ENCODE assay signal across 24 mouse cellular contexts in genomic region chr12:84806726-84807125, GRCm38 (mm10). TPM values are rescaled to one million over a fixed set of nuclear protein-coding genes. Genes with fewer than 3 reads are reported as not detected.
DNase-seq lines count a peak whose midpoint lies in the region; ATAC-seq and TF ChIP-seq lines count a peak whose summit lies in the region.
"Had no signal": no experiment of that assay in that cellular context is flagged by ENCODE, and none has a peak within 500 bp of the region (broad histone marks: within the 10 kb centered on the region; RNA-seq: fewer than 3 reads in every experiment).

No protein-coding gene starts in this region.

- dilution Hi-C loops in CH12.LX (cut with MboI; ENCODE audit: extremely low pct_ligation_motif_present, extremely low pct_unique_long_range_greater_than_20kb, low sequenced_read_pairs): no loop called here

- no peaks in the 10 kb centered on the region for H3K79me2 ChIP-seq in CH12.LX (replicated peaks; ENCODE audit: control insufficient read depth, extremely low read depth, insufficient read depth, poor library complexity, severe bottlenecking)

- no peaks in the 10 kb centered on the region; the same call in 1 of the 2 replicates for H3K27me3 ChIP-seq in kidney, embryonic 16.5 days (ENCODE audit: insufficient read depth, low read length)
- no peaks in the 10 kb centered on the region for H3K27me3 ChIP-seq in CH12.LX (replicated peaks)
- H3K27me3 ChIP-seq in intestine, postnatal 0 days (replicated peaks; ENCODE audit: control insufficient read depth, insufficient read depth, low read length): no peaks in the 10 kb centered on the region
- H3K27me3 ChIP-seq: embryonic facial prominence, embryonic 13.5 days; forebrain, embryonic 12.5 days; midbrain, embryonic 15.5 days; neural tube, embryonic 12.5 days had no signal

- TF ChIP-seq CTCF in CH12.LX (conservative IDR thresholded peaks at IDR 0.05 in 1 of 2, IDR thresholded peaks at IDR 0.05 in 1 of 2; ENCODE audit: low read depth in 2 of 2, low read length in 2 of 2): no peak
- no peak for TF ChIP-seq CTCF in intestine, postnatal 0 days (IDR thresholded peaks at IDR 0.05; ENCODE audit: low read depth)

- no peak overlapping the region for H3K4me3 ChIP-seq in kidney, embryonic 16.5 days (ENCODE audit: low read length)
- H3K4me3 ChIP-seq in CH12.LX (replicated peaks in 1 of 3; ENCODE audit: low read depth in 2 of 3, low read length in 2 of 3, poor library complexity in 1 of 3): no peak overlapping the region
- H3K4me3 ChIP-seq in intestine, postnatal 0 days (ENCODE audit: low read depth, low read length): no peak overlapping the region
- H3K4me3 ChIP-seq: embryonic facial prominence, embryonic 13.5 days; erythroblast, embryonic 14.5 days; forebrain, embryonic 12.5 days; hindbrain, embryonic 13.5 days; midbrain, embryonic 15.5 days; neural tube, embryonic 12.5 days had no signal

- no peak for TF ChIP-seq EP300 in CH12.LX (IDR thresholded peaks at IDR 0.05; ENCODE audit: low read length)

- peaks cover 17% of the 10 kb centered on the region for H3K4me1 ChIP-seq in kidney, embryonic 16.5 days (ENCODE audit: insufficient read depth, low read length)
- H3K4me1 ChIP-seq in CH12.LX (ENCODE audit: control insufficient read depth in 1 of 2, insufficient read depth in 2 of 2): peaks cover 18 to 62% of the 10 kb centered on the region in 2 experiments
- peaks cover 2% of the 10 kb centered on the region; the same call in 1 of the 2 replicates for H3K4me1 ChIP-seq in intestine, postnatal 0 days (replicated peaks; ENCODE audit: control insufficient read depth, insufficient read depth, low read length)
- H3K4me1 ChIP-seq: forebrain, embryonic 12.5 days; midbrain, embryonic 15.5 days; neural tube, embryonic 12.5 days had no signal

- no peak for ATAC-seq in kidney, embryonic 16.5 days (ENCODE audit: low FRiP score, low TSS enrichment)
- 0 out of 2 replicates have a peak, but pooled peaks have one; percentile 16 for ATAC-seq in intestine, postnatal 0 days
- ATAC-seq: inflammation-experienced regulatory T-cells, adult 6 months; midbrain, embryonic 15.5 days had no signal

- H3K9me3 ChIP-seq in kidney, embryonic 16.5 days (ENCODE audit: low read length): no peaks in the 10 kb centered on the region
- H3K9me3 ChIP-seq in CH12.LX (replicated peaks; ENCODE audit: low read length): no peaks in the 10 kb centered on the region
- no peaks in the 10 kb centered on the region for H3K9me3 ChIP-seq in intestine, postnatal 0 days (ENCODE audit: control insufficient read depth)
- H3K9me3 ChIP-seq: embryonic facial prominence, embryonic 13.5 days; forebrain, embryonic 12.5 days; hindbrain, embryonic 13.5 days; midbrain, embryonic 15.5 days; neural tube, embryonic 12.5 days had no signal

- in situ Hi-C loops in CH12.LX (cut with MboI; ENCODE audit: low pct_ligation_motif_present, low pct_unique_long_range_greater_than_20kb, low sequenced_read_pairs): loop anchor here (5.0 to 25.0 kb wide), 2 partner anchors 41 to 181 kb away; partner anchors contain the start of gene Ylpm1

- no peak for TF ChIP-seq RAD21 in CH12.LX (IDR thresholded peaks at IDR 0.05; ENCODE audit: low read depth, low read length)

- H3K36me3 ChIP-seq in kidney, embryonic 16.5 days (ENCODE audit: insufficient read depth, low read length): no peaks in the 10 kb centered on the region
- H3K36me3 ChIP-seq in CH12.LX (replicated peaks in 1 of 2; ENCODE audit: control insufficient read depth in 1 of 2, insufficient read depth in 1 of 2, low read length in 1 of 2): no peaks in the 10 kb centered on the region
- no peaks in the 10 kb centered on the region for H3K36me3 ChIP-seq in intestine, postnatal 0 days (ENCODE audit: control insufficient read depth, insufficient read depth)
- H3K36me3 ChIP-seq: embryonic facial prominence, embryonic 13.5 days; forebrain, embryonic 12.5 days; hindbrain, embryonic 13.5 days; midbrain, embryonic 15.5 days; neural tube, embryonic 12.5 days had no signal

- no peak overlapping the region for H3K4me2 ChIP-seq in kidney, embryonic 16.5 days (replicated peaks; ENCODE audit: low read depth, low read length)
- H3K4me2 ChIP-seq in CH12.LX (ENCODE audit: insufficient read depth, low read depth, poor library complexity, severe bottlenecking): peak overlapping the region; percentile 1; the same call in 1 of the 2 replicates
- H3K4me2 ChIP-seq in intestine, postnatal 0 days (replicated peaks; ENCODE audit: low read depth): 0 out of 2 replicates have a peak overlapping the region, but pooled peaks have one; percentile 27
- H3K4me2 ChIP-seq: embryonic facial prominence, embryonic 13.5 days; forebrain, embryonic 12.5 days; hindbrain, embryonic 13.5 days; midbrain, embryonic 15.5 days; neural tube, embryonic 12.5 days had no signal

- no peak overlapping the region for H3K9ac ChIP-seq in kidney, embryonic 16.5 days (replicated peaks; ENCODE audit: low read length)
- H3K9ac ChIP-seq in CH12.LX (ENCODE audit: insufficient read depth, low read depth): no peak overlapping the region
- H3K9ac ChIP-seq in intestine, postnatal 0 days (ENCODE audit: low read depth, low read length): no peak overlapping the region
- H3K9ac ChIP-seq: embryonic facial prominence, embryonic 13.5 days; forebrain, embryonic 12.5 days; hindbrain, embryonic 13.5 days; midbrain, embryonic 15.5 days; neural tube, embryonic 12.5 days had no signal

- TF ChIP-seq POLR2A in CH12.LX (IDR thresholded peaks at IDR 0.05; ENCODE audit: low read depth, low read length): no peak

- H3K27ac ChIP-seq in kidney, embryonic 16.5 days (ENCODE audit: low read length): 0 out of 2 replicates have a peak overlapping the region, but pooled peaks have one; percentile 9
- no peak overlapping the region for H3K27ac ChIP-seq in CH12.LX (ENCODE audit: insufficient read depth, low read depth)
- peak overlapping the region; percentile 46 for H3K27ac ChIP-seq in intestine, postnatal 0 days (ENCODE audit: low read depth, low read length)
- H3K27ac ChIP-seq: embryonic facial prominence, embryonic 13.5 days; forebrain, embryonic 12.5 days; hindbrain, embryonic 13.5 days; macrophage; midbrain, embryonic 15.5 days; neural tube, embryonic 12.5 days had no signal

- 42% methylated on average over 5 of the region's 5 CpGs for WGBS in kidney, embryonic 16.5 days
- 40% methylated on average over 5 of the region's 5 CpGs for WGBS in intestine, postnatal 0 days

- no peak for DNase-seq in kidney, adult 8-10 months
- DNase-seq in 3T3-L1 (ENCODE audit: low read depth, low spot score) (peak; percentile 15), CH12.LX (ENCODE audit: extremely low read depth) (peak; percentile 48)
- no peak for DNase-seq in spleen, adult 12 weeks (ENCODE audit: low spot score)
- DNase-seq in urinary bladder, adult 2 months (ENCODE audit: low spot score): no peak
- DNase-seq: embryo, embryonic 11 days; gastrocnemius, postnatal 25 days; heart, postnatal 36 days; kidney, postnatal 36 days; layer of hippocampus, postnatal 36 days; right cerebral cortex, adult 18-20 months; right cerebral cortex, postnatal 4 days; thymus, adult 2 months; thymus, postnatal 4 days had no signal

TF ChIP-seq in CH12.LX, 34 proteins besides CTCF, POLR2A, EP300 and RAD21:
- TF ChIP-seq TBP (conservative IDR thresholded peaks at IDR 0.05; ENCODE audit: low read depth, low read length) (no peak), ELF1 (IDR thresholded peaks at IDR 0.05; ENCODE audit: low read depth, low read length) (no peak)

RNA-seq across cellular contexts. Expression of gene Isca2, which starts 33.7 kb away (rescaled TPM):
- 148 and 150 TPM in 2 replicates for polyA plus RNA-seq in kidney, embryonic 16.5 days (2015; fragmentation: Nextera tagmentation; extraction: Ambion mirVana)
- total RNA-seq in CH12.LX (2012; rRNA removed): 59.1 and 59.7 TPM in 2 replicates
- 75.3 and 90.4 TPM in 2 replicates for total RNA-seq in CH12.LX (2014; rRNA removed)
- polyA plus RNA-seq in CH12.LX (2012; ENCODE audit: insufficient read length, low read depth): 50.4 and 55.1 TPM in 2 replicates
- 104 and 119 TPM in 2 replicates for polyA plus RNA-seq in intestine, postnatal 0 days (2015; fragmentation: Nextera tagmentation; extraction: Ambion mirVana)
- 68.2 and 88.9 TPM in 2 replicates for polyA plus RNA-seq in urinary bladder, adult 2 months (2012; rRNA removed)

RNA-seq across cellular contexts. Expression of gene Npc2, which starts 33.8 kb away (rescaled TPM):
- 65.4 and 69.8 TPM in 2 replicates for polyA plus RNA-seq in kidney, embryonic 16.5 days (2015; fragmentation: Nextera tagmentation; extraction: Ambion mirVana)
- total RNA-seq in CH12.LX (2012; rRNA removed) (63.7 and 73.4 TPM in 2 replicates), CH12.LX (2014; rRNA removed) (97.5 and 98.5 TPM in 2 replicates)
- polyA plus RNA-seq in CH12.LX (2012; ENCODE audit: insufficient read length, low read depth): 80.3 and 89.0 TPM in 2 replicates
- 100 and 107 TPM in 2 replicates for polyA plus RNA-seq in intestine, postnatal 0 days (2015; fragmentation: Nextera tagmentation; extraction: Ambion mirVana)
- 85.8 and 90.2 TPM in 2 replicates for polyA plus RNA-seq in urinary bladder, adult 2 months (2012; rRNA removed)

Comparison
In these comparisons a context has a peak if more than half of its experiments do, and no peak if none do; other contexts are left out.
1. DNase-seq: peak in 3T3-L1 (single experiment) and CH12.LX (single experiment); none in kidney, adult 8-10 months (0 of 2), spleen, adult 12 weeks (single experiment) and urinary bladder, adult 2 months (single experiment).